Mouse (Mus musculus) ES-E14 (cell line): Measurements from ENCODE around the gene Rnf169. TPM values are rescaled to one million over a fixed set of nuclear protein-coding genes. Genes with fewer than 3 reads are reported as not detected.

Experiments
- DNase-seq: peaks from one replicate; pipeline ENCODE4 v3.0.0-alpha.2; 2013; ENCODE audit warnings: low read depth, low spot score
- H3K27ac ChIP-seq: 2 replicates; pipeline ENCODE4 v1.5.1; 2012; ENCODE audit warnings: low read depth, mild to moderate bottlenecking, low read length, moderate library complexity, mixed read lengths; ENCODE audit not compliant: poor library complexity, insufficient read depth, severe bottlenecking
- H3K36me3 ChIP-seq: 2 replicates; pipeline ENCODE4 v1.6.1; 2012; ENCODE audit warnings: mild to moderate bottlenecking, low read length, moderate library complexity, mixed read lengths; ENCODE audit not compliant: control insufficient read depth, poor library complexity, insufficient read depth, severe bottlenecking
- H3K4me1 ChIP-seq, 2 experiments: fragments of 150-350 bp in 1 of 2; sonication (generic) in 1 of 2; 2 replicates each; pipeline ENCODE4 v1.6.1; 2012; ENCODE audit warnings: low read length in 2 of 2, mild to moderate bottlenecking in 1 of 2, mixed read lengths in 1 of 2; ENCODE audit not compliant: control insufficient read depth in 2 of 2, insufficient read depth in 2 of 2, poor library complexity in 1 of 2
- H3K4me3 ChIP-seq, 2 experiments: fragments of 150-350 bp in 1 of 2; sonication (generic) in 1 of 2; 2 replicates each; pipeline ENCODE4 v1.5.1; 2012; ENCODE audit warnings: low read length in 2 of 2, low read depth in 1 of 2, mild to moderate bottlenecking in 1 of 2, mixed read lengths in 1 of 2; ENCODE audit not compliant: insufficient read depth in 1 of 2, poor library complexity in 1 of 2, severe bottlenecking in 1 of 2
- H3K9ac ChIP-seq: 2 replicates; pipeline ENCODE4 v1.6.1; 2012; ENCODE audit warnings: low read depth, mild to moderate bottlenecking, low read length, mixed read lengths; ENCODE audit not compliant: poor library complexity, insufficient read depth, severe bottlenecking
- H3K9me3 ChIP-seq: fragments of 150-350 bp; sonication (generic); 2 replicates; pipeline ENCODE4 v1.6.1; 2012; ENCODE audit warnings: low read depth, mild to moderate bottlenecking, low read length; ENCODE audit not compliant: control insufficient read depth, insufficient read depth
- CHD2 ChIP-seq: IDR thresholded peaks from 2 replicates; pipeline ENCODE4 v1.6.1; 2014; ENCODE audit warnings: mild to moderate bottlenecking, low read depth, low read length, inconsistent platforms
- HCFC1 ChIP-seq: IDR thresholded peaks from 2 replicates; pipeline ENCODE4 v1.6.1; 2012; ENCODE audit warnings: low read length, inconsistent platforms, borderline replicate concordance; ENCODE audit not compliant: insufficient read depth
- MAFK ChIP-seq: IDR thresholded peaks from 2 replicates; pipeline ENCODE4 v1.6.1; 2014; ENCODE audit warnings: mild to moderate bottlenecking, low read depth, low read length, inconsistent platforms; ENCODE audit not compliant: insufficient read depth
- ZC3H11A ChIP-seq: IDR thresholded peaks from 2 replicates; pipeline ENCODE4 v1.6.1; 2012; ENCODE audit warnings: low read depth, mild to moderate bottlenecking, inconsistent platforms, low read length, borderline replicate concordance
- ZNF384 ChIP-seq: IDR thresholded peaks from 2 replicates; pipeline ENCODE4 v1.6.1; 2012; ENCODE audit warnings: low read depth, low read length, inconsistent platforms
- in situ Hi-C, 2 experiments: fragments of 600-800 bp; cut with MboI; formaldehyde crosslinking; loops; one replicate each; pipeline ENCODE4 v1.15.1; 2025; ENCODE audit warnings: low sequenced_read_pairs in 2 of 2, inconsistent platforms in 1 of 2; ENCODE audit not compliant: unreplicated experiment in 2 of 2
- total RNA-seq: library from RNA; depleted of rRNA; stranded (reverse); fragments of 300-350 nt; gene quantifications from 2 replicates; pipeline ENCODE4 v1.2.3, GENCODE M21; 2012

Rnf169 gene
- total RNA-seq, 1 experiment, result 19.2 TPM

DNA sequence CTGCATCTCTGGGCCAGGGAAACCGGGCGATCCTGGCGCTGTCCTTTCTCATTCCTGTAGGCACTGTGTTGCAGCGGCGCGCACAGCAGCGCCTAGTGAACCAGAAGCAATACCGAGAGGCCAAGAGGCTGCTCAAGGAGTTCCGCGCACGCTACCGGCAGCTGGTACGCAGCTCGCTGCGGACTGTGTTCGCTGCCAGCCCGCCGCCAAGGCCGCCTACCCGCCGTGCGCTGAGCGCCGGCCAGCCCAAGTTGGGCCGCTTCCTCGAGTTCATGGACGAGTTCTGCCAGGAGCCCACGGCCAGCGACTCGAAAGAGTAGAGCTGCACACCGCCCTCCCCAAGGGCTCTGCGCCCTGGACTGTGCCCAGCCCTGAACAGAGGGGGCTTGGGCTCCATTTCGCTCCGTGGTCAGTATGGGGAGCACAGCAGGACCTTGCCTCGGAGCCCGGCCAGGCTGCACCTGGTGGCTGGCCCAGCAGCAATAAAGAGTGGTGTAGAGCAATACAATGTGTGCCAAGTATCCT, 62.9 kb downstream of the Rnf169 start:
- no peak for TF ChIP-seq CHD2

DNA sequence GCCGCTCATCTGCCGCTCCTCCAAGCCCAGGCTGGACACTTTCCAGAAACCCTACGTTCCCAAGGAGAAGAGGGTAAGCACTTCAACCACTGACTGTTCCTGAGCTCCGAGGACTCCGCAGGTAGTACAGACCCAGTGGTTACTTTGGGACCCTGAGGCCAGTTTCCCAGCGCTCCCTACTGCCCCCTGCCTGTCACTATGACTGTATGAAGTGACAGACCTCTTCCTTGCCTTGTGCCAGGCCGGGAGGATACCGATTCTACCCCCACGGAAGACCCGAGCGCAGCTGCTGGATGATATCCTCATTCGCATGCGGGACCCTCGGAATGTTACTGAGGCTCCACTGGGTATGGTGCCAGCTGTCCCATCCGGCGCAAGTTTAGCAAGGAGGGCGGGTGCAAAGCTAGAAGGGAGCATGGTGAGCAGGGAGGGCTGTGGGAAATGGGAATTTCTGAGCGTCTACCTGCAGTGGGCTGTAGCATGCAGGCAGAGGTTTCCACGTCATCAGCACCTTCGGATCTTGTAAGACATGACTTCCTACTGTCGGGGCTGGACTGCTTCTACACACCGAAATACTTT, 63.4 kb downstream of the Rnf169 start:
- Histone ChIP-seq H3K4me1 (no peaks in the 10 kb centered on the region; a peak in 1 of 4 replicates), H3K9me3 (no peaks in the 10 kb centered on the region), H3K4me3 (peak overlapping the region; percentile 59 to 60), H3K36me3 (no peaks in the 10 kb centered on the region), H3K27ac (no peak overlapping the region), H3K9ac (0 out of 2 replicates have a peak overlapping the region, but pooled peaks have one; percentile 3)
- no peak for TF ChIP-seq CHD2
- TF ChIP-seq HCFC1, result peak; percentile 29; the same call in 1 of the 2 replicates
- DNase-seq, result peak; percentile 73
- in situ Hi-C loops, result no loop called here

More for the DNA sequence above, 62.9 kb downstream of the Rnf169 start:
- peak overlapping the region; percentile 59 to 60 for H3K4me3 ChIP-seq
- peak overlapping the region; percentile 46; the same call in 1 of the 2 replicates for H3K9ac ChIP-seq
- in situ Hi-C loops, result no loop called here
- no peaks in the 10 kb centered on the region; a peak in 1 of 4 replicates for H3K4me1 ChIP-seq
- no peaks in the 10 kb centered on the region for H3K36me3 ChIP-seq
- no peak for DNase-seq
- no peaks in the 10 kb centered on the region for H3K9me3 ChIP-seq
- H3K27ac ChIP-seq, result no peak overlapping the region

DNA sequence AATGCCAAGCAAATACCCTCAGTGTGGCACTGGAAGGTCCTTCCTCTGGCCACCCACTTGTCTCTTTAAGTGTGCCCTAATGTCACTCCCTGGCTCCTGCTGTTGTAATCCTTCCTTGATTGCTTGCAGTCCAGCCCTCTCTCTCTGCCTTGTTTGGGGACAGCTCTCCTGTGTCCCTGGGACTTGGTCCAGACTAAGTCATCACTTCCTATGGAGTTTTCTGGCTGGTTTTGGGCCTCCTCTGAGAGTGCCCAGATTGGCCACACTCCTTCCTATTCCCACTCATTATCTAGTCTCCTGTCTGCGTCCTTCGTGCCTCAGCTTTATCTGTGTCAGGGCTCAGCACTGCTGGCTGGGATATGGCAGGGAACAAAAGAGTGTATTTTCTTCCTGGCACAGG, 64.7 kb downstream of the Rnf169 start:
- no peak for DNase-seq
- Histone ChIP-seq H3K9ac (no peak overlapping the region), H3K4me1 (no peaks in the 10 kb centered on the region; a peak in 1 of 4 replicates), H3K9me3 (no peaks in the 10 kb centered on the region), H3K27ac (no peak overlapping the region), H3K36me3 (no peaks in the 10 kb centered on the region), H3K4me3 (no peak overlapping the region)
- in situ Hi-C loops, result no loop called here
- TF ChIP-seq CHD2, result no peak
- TF ChIP-seq MAFK, result no peak
- no peak for TF ChIP-seq ZC3H11A
- no peak for TF ChIP-seq ZNF384
- no peak for TF ChIP-seq HCFC1

DNA sequence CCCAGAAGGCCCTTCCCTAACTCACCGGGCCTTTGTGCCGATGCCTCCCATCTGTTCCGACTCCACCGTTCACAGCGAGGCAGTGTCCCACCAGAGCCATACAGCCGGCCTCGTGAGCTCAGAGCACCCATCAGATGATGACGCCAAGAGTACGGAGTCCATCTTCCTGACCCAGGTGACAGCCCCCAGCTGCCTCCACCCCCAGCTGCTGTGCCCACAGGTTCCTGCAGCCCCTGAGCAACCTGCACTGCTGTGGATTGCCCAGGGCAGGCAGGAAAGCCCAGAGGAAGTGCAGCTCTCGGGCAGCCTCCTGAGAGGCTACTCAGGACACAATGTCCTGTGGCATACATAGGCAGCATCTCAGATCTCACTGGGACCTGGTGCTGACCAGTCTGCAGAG, 65.9 kb downstream of the Rnf169 start:
- no peak for DNase-seq
- Histone ChIP-seq H3K4me1 (no peaks in the 10 kb centered on the region; a peak in 1 of 4 replicates), H3K9ac (no peak overlapping the region), H3K36me3 (no peaks in the 10 kb centered on the region), H3K9me3 (no peaks in the 10 kb centered on the region), H3K4me3 (no peak overlapping the region), H3K27ac (no peak overlapping the region)
- in situ Hi-C loops, result no loop called here
- TF ChIP-seq HCFC1 (no peak), MAFK (no peak), ZNF384 (no peak), CHD2 (no peak), ZC3H11A (no peak)

DNA sequence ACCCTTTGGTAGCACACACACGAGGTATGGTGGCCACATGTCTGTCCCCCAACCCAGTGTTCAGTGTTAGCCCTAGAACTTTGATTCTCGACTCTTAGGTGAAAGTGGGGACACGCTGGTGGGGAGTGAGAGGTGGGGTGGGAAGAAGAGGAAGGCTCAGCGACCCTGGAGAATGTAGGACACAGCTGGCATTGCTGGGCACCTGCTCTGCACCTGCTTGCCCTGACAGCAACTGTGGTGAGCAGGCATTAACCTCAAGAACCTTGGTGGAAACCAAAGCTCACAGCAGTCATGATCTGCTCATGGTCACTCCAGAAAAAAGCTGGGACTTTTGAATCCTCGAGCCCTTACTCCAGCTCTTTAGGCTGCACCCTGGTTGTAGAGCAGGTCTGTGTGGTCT, 69.2 kb downstream of the Rnf169 start:
- Histone ChIP-seq H3K27ac (no peak overlapping the region), H3K9me3 (no peaks in the 10 kb centered on the region), H3K9ac (no peak overlapping the region), H3K36me3 (no peaks in the 10 kb centered on the region), H3K4me3 (no peak overlapping the region), H3K4me1 (no peaks in the 10 kb centered on the region)
- no peak for TF ChIP-seq MAFK
- TF ChIP-seq CHD2, result no peak
- TF ChIP-seq ZNF384, result no peak
- no peak for TF ChIP-seq HCFC1
- no peak for TF ChIP-seq ZC3H11A
- in situ Hi-C loops, result no loop called here
- DNase-seq, result no peak
